Mouse (Mus musculus): ENCODE results near the gene Tmprss11g. TPM values are rescaled to one million over a fixed set of nuclear protein-coding genes. Genes with fewer than 3 reads are reported as not detected.

Gene Tmprss11g
- polyA plus RNA-seq, 1 experiment from 2014 or later = not detected

- 83% methylated on average over 4 of the region's 4 CpGs for WGBS
Measured at GRCm38 (mm10) chr5:86468890-86469289, 49.5 kb downstream of the Tmprss11g start, which contains the start of gene Tmprss11a. Tmprss11a (minus strand) TSS chr5:86468990.

DNA sequence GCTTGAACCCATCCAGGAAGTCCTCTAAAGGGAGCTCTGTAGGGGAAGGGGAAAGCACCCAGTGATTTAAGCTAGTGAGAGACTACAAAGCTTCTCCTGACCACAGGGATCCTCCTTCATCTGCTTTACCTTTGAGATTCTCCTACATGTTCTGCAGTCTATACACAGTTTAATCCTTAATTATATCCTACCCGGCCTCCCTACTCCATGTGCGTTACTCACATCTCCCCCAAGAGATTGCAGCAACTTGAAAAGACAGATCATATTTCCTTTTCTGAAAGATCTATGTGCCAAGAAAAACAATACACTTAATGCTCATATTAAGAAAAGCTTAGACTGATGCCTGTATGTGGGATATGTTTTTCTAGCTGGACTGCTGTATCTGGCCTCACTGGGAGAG lies 79.1 kb downstream of the Tmprss11g start:
- Histone ChIP-seq H3K27me3 (ENCODE audit: control insufficient read depth, insufficient read depth, low read length) (no peaks in the 10 kb centered on the region), H3K36me3 (ENCODE audit: control insufficient read depth, insufficient read depth, low read length) (no peaks in the 10 kb centered on the region), H3K9me3 (ENCODE audit: control insufficient read depth, low read length) (no peaks in the 10 kb centered on the region), H3K9ac (ENCODE audit: low read length) (no peak overlapping the region), H3K27ac (ENCODE audit: low read depth, low read length) (no peak overlapping the region), H3K4me2 (ENCODE audit: low read depth, low read length, severe bottlenecking) (no peak overlapping the region), H3K4me1 (replicated peaks; ENCODE audit: control insufficient read depth, insufficient read depth, low read length) (no peaks in the 10 kb centered on the region), H3K4me3 (ENCODE audit: low read depth, low read length) (no peak overlapping the region)
- DNase-seq (ENCODE audit: low spot score) (no peak), ATAC-seq (replicated peaks; ENCODE audit: low FRiP score) (no peak)
- 66% methylated on average over 2 of the region's 2 CpGs for WGBS

More at GRCm38 (mm10) chr5:86468890-86469289, 49.5 kb downstream of the Tmprss11g start, which contains the start of gene Tmprss11a:
- H3K27me3 ChIP-seq (ENCODE audit: control insufficient read depth, insufficient read depth, low read length) = no peaks in the 10 kb centered on the region
- no peaks in the 10 kb centered on the region for H3K4me1 ChIP-seq (replicated peaks; ENCODE audit: control insufficient read depth, insufficient read depth, low read length)
- H3K36me3 ChIP-seq (ENCODE audit: control insufficient read depth, insufficient read depth, low read length) = no peaks in the 10 kb centered on the region
- no peak within 1 kb of the TSS for H3K27ac ChIP-seq (ENCODE audit: low read depth, low read length)
- no peak within 1 kb of the TSS for H3K9ac ChIP-seq (ENCODE audit: low read length)
- no peak for DNase-seq (ENCODE audit: low spot score)
- H3K4me3 ChIP-seq (ENCODE audit: low read depth, low read length) = no peak within 1 kb of the TSS
- no peak for ATAC-seq (replicated peaks; ENCODE audit: low FRiP score)
- H3K4me2 ChIP-seq (ENCODE audit: low read depth, low read length, severe bottlenecking) = no peak within 1 kb of the TSS
- no peaks in the 10 kb centered on the region for H3K9me3 ChIP-seq (ENCODE audit: control insufficient read depth, low read length)

- Histone ChIP-seq H3K4me1 (replicated peaks; ENCODE audit: control insufficient read depth, insufficient read depth, low read length) (no peaks in the 10 kb centered on the region), H3K36me3 (ENCODE audit: control insufficient read depth, insufficient read depth, low read length) (no peaks in the 10 kb centered on the region), H3K27ac (ENCODE audit: low read depth, low read length) (no peak overlapping the region), H3K9ac (ENCODE audit: low read length) (no peak overlapping the region), H3K4me3 (ENCODE audit: low read depth, low read length) (no peak overlapping the region), H3K9me3 (ENCODE audit: control insufficient read depth, low read length) (no peaks in the 10 kb centered on the region), H3K27me3 (ENCODE audit: control insufficient read depth, insufficient read depth, low read length) (no peaks in the 10 kb centered on the region), H3K4me2 (ENCODE audit: low read depth, low read length, severe bottlenecking) (no peak overlapping the region)
- ATAC-seq (replicated peaks; ENCODE audit: low FRiP score) (no peak), DNase-seq (ENCODE audit: low spot score) (no peak)
Measured at GRCm38 (mm10) chr5:86438548-86438947, 79.9 kb downstream of the Tmprss11g start.

Other genes with a start within 250 kb of the Tmprss11g start
- not detected in 2 replicates for gene Tmprss11c, start 229.3 kb downstream of the Tmprss11g start, polyA plus RNA-seq (2014; fragmentation: Nextera tagmentation; extraction: Ambion mirVana)
- not detected in 2 replicates for gene Tmprss11d, start 145.2 kb downstream of the Tmprss11g start, polyA plus RNA-seq (2014; fragmentation: Nextera tagmentation; extraction: Ambion mirVana)
- gene Tmprss11a, start 49.6 kb downstream of the Tmprss11g start, polyA plus RNA-seq (2014; fragmentation: Nextera tagmentation; extraction: Ambion mirVana) = not detected in 2 replicates
- gene Tmprss11f, start 113.8 kb upstream of the Tmprss11g start, polyA plus RNA-seq (2014; fragmentation: Nextera tagmentation; extraction: Ambion mirVana) = not detected in 2 replicates
- gene Tmprss11b, start 157.8 kb upstream of the Tmprss11g start, polyA plus RNA-seq (2014; fragmentation: Nextera tagmentation; extraction: Ambion mirVana) = not detected in 2 replicates
- gene Tmprss11e, start 227.2 kb upstream of the Tmprss11g start, polyA plus RNA-seq (2014; fragmentation: Nextera tagmentation; extraction: Ambion mirVana) = not detected in 2 replicates

Measured in forebrain, embryonic 11.5 days (tissue).